In the genomic region with DNA sequence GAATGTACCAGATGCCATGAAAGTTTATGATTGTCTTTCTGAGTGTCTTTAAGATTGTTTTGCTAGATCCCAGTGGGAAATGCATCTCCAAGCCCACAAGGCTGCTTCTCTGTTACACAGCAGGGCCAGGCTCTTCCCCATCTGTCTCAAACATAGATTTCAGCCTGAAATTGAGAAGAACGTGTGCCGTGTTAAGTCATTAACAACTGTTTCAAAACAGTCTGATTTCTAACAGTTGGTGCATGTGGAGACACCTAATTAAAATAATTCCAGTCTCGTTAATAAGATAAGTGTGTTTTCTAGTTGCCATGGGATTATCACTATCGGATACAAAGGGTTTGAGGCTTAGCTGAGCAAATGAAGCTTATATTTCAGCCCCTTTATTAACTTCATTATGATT, we compare ENCODE assay signal across 20 mouse cellular contexts.
DNase-seq lines count a peak whose midpoint lies in the region; ATAC-seq and TF ChIP-seq lines count a peak whose summit lies in the region.
"Had no signal": no experiment of that assay in that cellular context is flagged by ENCODE, and none has a peak within 500 bp of the region (broad histone marks: within the 10 kb centered on the region; RNA-seq: fewer than 3 reads in every experiment).

No protein-coding gene starts in this region.

- peak overlapping the region; percentile 51; the same call in 1 of the 2 replicates for H3K27ac ChIP-seq in hindbrain, postnatal 0 days
- no peak overlapping the region for H3K27ac ChIP-seq in hindbrain, embryonic 11.5 days (ENCODE audit: low read depth, low read length)
- H3K27ac ChIP-seq in midbrain, embryonic 16.5 days (ENCODE audit: low read length), result 0 out of 2 replicates have a peak overlapping the region, but pooled peaks have one; percentile 40
- H3K27ac ChIP-seq in midbrain, embryonic 10.5 days (replicated peaks), result no peak overlapping the region
- H3K27ac ChIP-seq in forebrain, postnatal 0 days (ENCODE audit: low read depth, low read length), result peak overlapping the region; percentile 46
- H3K27ac ChIP-seq: kidney, embryonic 15.5 days; limb, embryonic 10.5 days; stomach, postnatal 0 days had no signal

- ATAC-seq in hindbrain, postnatal 0 days, result no peak
- ATAC-seq in hindbrain, embryonic 11.5 days (ENCODE audit: low FRiP score), result no peak
- ATAC-seq in midbrain, embryonic 16.5 days, result no peak
- ATAC-seq in forebrain, postnatal 0 days, result peak; percentile 83
- ATAC-seq: intestine, embryonic 16.5 days had no signal

- 35% methylated on average over 4 of the region's 4 CpGs for WGBS in hindbrain, postnatal 0 days
- 83% methylated on average over 4 of the region's 4 CpGs for WGBS in hindbrain, embryonic 11.5 days
- WGBS in midbrain, embryonic 16.5 days, result 25% methylated on average over 4 of the region's 4 CpGs
- WGBS in midbrain, embryonic 10.5 days, result 79% methylated on average over 4 of the region's 4 CpGs
- 15% methylated on average over 4 of the region's 4 CpGs for WGBS in forebrain, postnatal 0 days

- no peak overlapping the region for H3K4me3 ChIP-seq in hindbrain, postnatal 0 days (ENCODE audit: low read length)
- H3K4me3 ChIP-seq in hindbrain, embryonic 11.5 days (ENCODE audit: low read depth, low read length), result no peak overlapping the region
- no peak overlapping the region for H3K4me3 ChIP-seq in midbrain, embryonic 16.5 days (ENCODE audit: low read depth, low read length)
- no peak overlapping the region for H3K4me3 ChIP-seq in midbrain, embryonic 10.5 days
- no peak overlapping the region for H3K4me3 ChIP-seq in forebrain, postnatal 0 days (ENCODE audit: low read depth, low read length)
- H3K4me3 ChIP-seq: erythroblast, embryonic 14.5 days; heart, embryonic 12.5 days; kidney, embryonic 15.5 days; limb, embryonic 10.5 days had no signal

- peak; percentile 20 for DNase-seq in hindbrain, postnatal 0 days (ENCODE audit: low spot score)
- DNase-seq in hindbrain, embryonic 11.5 days (ENCODE audit: low spot score), result no peak
- no peak for DNase-seq in midbrain, embryonic 10.5 days (ENCODE audit: low spot score)
- peak; percentile 73 for DNase-seq in forebrain, postnatal 0 days
- no peak for DNase-seq in kidney, adult 8-10 months
- DNase-seq in heart, postnatal 14 days, result no peak
- DNase-seq: cerebellum, adult 9-11 months; gastrocnemius, postnatal 10 days; heart, adult 11 months; heart, postnatal 36 days; kidney, postnatal 4 days; lung, adult 18-20 months; lung, postnatal 14 days had no signal

- no peaks in the 10 kb centered on the region for H3K27me3 ChIP-seq in hindbrain, postnatal 0 days (ENCODE audit: insufficient read depth, low read length)
- H3K27me3 ChIP-seq in hindbrain, embryonic 11.5 days (ENCODE audit: control insufficient read depth, insufficient read depth, low read length), result no peaks in the 10 kb centered on the region
- H3K27me3 ChIP-seq in midbrain, embryonic 16.5 days (ENCODE audit: control insufficient read depth, insufficient read depth, low read depth, low read length), result no peaks in the 10 kb centered on the region
- no peaks in the 10 kb centered on the region for H3K27me3 ChIP-seq in midbrain, embryonic 10.5 days (ENCODE audit: low read depth, poor library complexity, severe bottlenecking)
- no peaks in the 10 kb centered on the region for H3K27me3 ChIP-seq in forebrain, postnatal 0 days (ENCODE audit: insufficient read depth, low read length)
- H3K27me3 ChIP-seq: heart, embryonic 12.5 days; kidney, embryonic 15.5 days had no signal

- no peak for TF ChIP-seq CTCF in hindbrain, postnatal 0 days (IDR thresholded peaks at IDR 0.05; ENCODE audit: low read depth)
- TF ChIP-seq CTCF in forebrain, postnatal 0 days (IDR thresholded peaks at IDR 0.05; ENCODE audit: low read depth), result no peak

- no peak overlapping the region for H3K4me2 ChIP-seq in hindbrain, postnatal 0 days (ENCODE audit: low read depth, low read length)
- no peak overlapping the region for H3K4me2 ChIP-seq in hindbrain, embryonic 11.5 days (replicated peaks; ENCODE audit: low read depth, low read length)
- no peak overlapping the region for H3K4me2 ChIP-seq in midbrain, embryonic 16.5 days (ENCODE audit: low read length)
- no peak overlapping the region for H3K4me2 ChIP-seq in forebrain, postnatal 0 days (ENCODE audit: low read depth)
- H3K4me2 ChIP-seq: heart, embryonic 12.5 days; kidney, embryonic 15.5 days had no signal

- H3K36me3 ChIP-seq in hindbrain, postnatal 0 days (ENCODE audit: insufficient read depth, low read length), result no peaks in the 10 kb centered on the region
- H3K36me3 ChIP-seq in hindbrain, embryonic 11.5 days (ENCODE audit: control insufficient read depth, insufficient read depth, low read length), result no peaks in the 10 kb centered on the region
- no peaks in the 10 kb centered on the region for H3K36me3 ChIP-seq in midbrain, embryonic 16.5 days (ENCODE audit: control insufficient read depth, insufficient read depth, low read length)
- peaks cover 12% of the 10 kb centered on the region for H3K36me3 ChIP-seq in midbrain, embryonic 10.5 days
- H3K36me3 ChIP-seq in forebrain, postnatal 0 days (ENCODE audit: insufficient read depth), result no peaks in the 10 kb centered on the region

- H3K9me3 ChIP-seq in hindbrain, postnatal 0 days (ENCODE audit: low read length), result no peaks in the 10 kb centered on the region
- no peaks in the 10 kb centered on the region for H3K9me3 ChIP-seq in hindbrain, embryonic 11.5 days (ENCODE audit: control insufficient read depth, low read length)
- H3K9me3 ChIP-seq in midbrain, embryonic 16.5 days (replicated peaks; ENCODE audit: control insufficient read depth, low read length, poor library complexity, severe bottlenecking), result no peaks in the 10 kb centered on the region
- peaks cover 15% of the 10 kb centered on the region for H3K9me3 ChIP-seq in midbrain, embryonic 10.5 days (replicated peaks)
- no peaks in the 10 kb centered on the region for H3K9me3 ChIP-seq in forebrain, postnatal 0 days (ENCODE audit: low read length)

- intact Hi-C loops in heart, postnatal 14 days (cut with DNase I), result no loop called here

- H3K4me1 ChIP-seq in hindbrain, postnatal 0 days (ENCODE audit: insufficient read depth, low read length), result peaks cover 17% of the 10 kb centered on the region; the same call in 1 of the 2 replicates
- no peaks in the 10 kb centered on the region for H3K4me1 ChIP-seq in hindbrain, embryonic 11.5 days (replicated peaks; ENCODE audit: control insufficient read depth, insufficient read depth, low read length)
- peaks cover 27% of the 10 kb centered on the region for H3K4me1 ChIP-seq in midbrain, embryonic 16.5 days (ENCODE audit: control insufficient read depth, insufficient read depth, low read length)
- peaks cover 23% of the 10 kb centered on the region for H3K4me1 ChIP-seq in midbrain, embryonic 10.5 days
- peaks cover 23% of the 10 kb centered on the region for H3K4me1 ChIP-seq in forebrain, postnatal 0 days (ENCODE audit: insufficient read depth)

- H3K9ac ChIP-seq in hindbrain, postnatal 0 days (replicated peaks; ENCODE audit: low read length), result no peak overlapping the region
- H3K9ac ChIP-seq in hindbrain, embryonic 11.5 days (ENCODE audit: low read depth, low read length), result no peak overlapping the region
- no peak overlapping the region for H3K9ac ChIP-seq in midbrain, embryonic 16.5 days (ENCODE audit: low read depth, low read length)
- H3K9ac ChIP-seq in forebrain, postnatal 0 days, result no peak overlapping the region
- H3K9ac ChIP-seq: heart, embryonic 12.5 days; kidney, embryonic 15.5 days had no signal

Comparison
In these comparisons a context has a peak if more than half of its experiments do, and no peak if none do; other contexts are left out.
1. DNase-seq: peak in hindbrain, postnatal 0 days (single experiment) and forebrain, postnatal 0 days (single experiment); none in hindbrain, embryonic 11.5 days (single experiment), midbrain, embryonic 10.5 days (single experiment), kidney, adult 8-10 months (0 of 2) and heart, postnatal 14 days (0 of 2).
2. H3K27ac ChIP-seq: peak in hindbrain, postnatal 0 days (single experiment), midbrain, embryonic 16.5 days (single experiment) and forebrain, postnatal 0 days (single experiment); none in hindbrain, embryonic 11.5 days (single experiment) and midbrain, embryonic 10.5 days (single experiment).